Mouse (Mus musculus): Measurements from ENCODE around the gene Creb3l1.

- TF ChIP-seq POLR2A (IDR thresholded peaks at IDR 0.05; ENCODE audit: low read depth, low read length) (no peak), CTCF (conservative IDR thresholded peaks at IDR 0.05; ENCODE audit: insufficient read depth, insufficient read length, low read depth, low read length) (no peak)
Observed at GRCm38 (mm10) chr2:91948151-91948509, 76.2 kb downstream of the Creb3l1 start.
